Mouse (Mus musculus): ENCODE data around the gene Ap1m1.

DNA sequence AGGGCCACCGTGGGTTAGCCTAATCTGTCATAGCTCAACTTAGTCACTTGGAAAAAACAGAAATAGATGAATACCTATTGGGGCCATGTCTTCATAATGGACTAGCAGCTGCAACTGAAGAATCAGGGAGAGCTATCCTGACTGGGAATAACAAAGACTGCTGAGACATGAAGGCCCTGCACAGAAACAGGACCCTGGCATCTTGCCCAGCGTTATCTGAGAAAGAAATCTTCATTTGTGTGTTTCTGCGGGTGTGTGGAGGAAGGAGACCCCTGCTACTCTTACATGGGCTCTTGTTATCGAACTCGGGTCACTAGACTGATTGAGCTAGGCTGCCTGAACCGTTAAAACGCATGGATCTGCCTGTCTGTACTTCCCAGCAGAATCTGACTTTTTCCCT lies 1.1 kb downstream of the Ap1m1 start:
- TF ChIP-seq POLR2A (IDR thresholded peaks at IDR 0.05; ENCODE audit: low read depth, low read length) = no peak
- no peak for TF ChIP-seq CTCF (conservative IDR thresholded peaks at IDR 0.05; ENCODE audit: insufficient read depth, insufficient read length, low read depth, low read length)

All from kidney, adult 2 months (tissue).